Mouse (Mus musculus) CH12.LX (cell line): ENCODE results near the gene Fkbp11. TPM values are rescaled to one million over a fixed set of nuclear protein-coding genes. Genes with fewer than 3 reads are reported as not detected.
A peak's percentile ranks its signal among the peaks of the same experiment; 100 is the strongest.

Experiments used
- DNase-seq: peaks from one replicate; pipeline ENCODE4 v3.0.0-alpha.2; 2013; ENCODE audit errors: extremely low read depth
- H3K27ac ChIP-seq: 2 replicates; pipeline ENCODE4 v1.5.1; 2012; ENCODE audit warnings: low read depth, mild to moderate bottlenecking, control low read depth, moderate library complexity; ENCODE audit not compliant: insufficient read depth
- H3K27me3 ChIP-seq: replicated peaks from 2 replicates; pipeline ENCODE3; 2012; ENCODE audit warnings: inconsistent platforms
- H3K36me3 ChIP-seq, 2 experiments: replicated peaks in 1 of 2; 2 replicates each; pipeline versions ENCODE3 to v1.6.1; 2012; ENCODE audit warnings: inconsistent platforms in 1 of 2, low read length in 1 of 2, mild to moderate bottlenecking in 1 of 2, mixed read lengths in 1 of 2, moderate library complexity in 1 of 2; ENCODE audit not compliant: control insufficient read depth in 1 of 2, insufficient read depth in 1 of 2
- H3K4me1 ChIP-seq, 2 experiments: 2 replicates each; pipeline ENCODE4 v1.6.1; 2012; ENCODE audit warnings: inconsistent platforms in 1 of 2, moderate library complexity in 1 of 2; ENCODE audit not compliant: insufficient read depth in 2 of 2, control insufficient read depth in 1 of 2
- H3K4me2 ChIP-seq: 2 replicates; pipeline ENCODE4 v1.6.1; 2012; ENCODE audit warnings: low read depth, mild to moderate bottlenecking, control low read depth; ENCODE audit not compliant: poor library complexity, insufficient read depth, severe bottlenecking
- H3K4me3 ChIP-seq, 3 experiments: fragments of 150-350 bp in 1 of 3; sonication (generic) in 1 of 3; replicated peaks in 1 of 3; 2 replicates each; pipeline versions ENCODE3 to v1.5.1; 2011 to 2012; ENCODE audit warnings: low read depth in 2 of 3, low read length in 2 of 3, mild to moderate bottlenecking in 2 of 3, moderate library complexity in 2 of 3, control low read depth in 1 of 3, improper control_type of control experiment in 1 of 3, inconsistent platforms in 1 of 3, mixed read lengths in 1 of 3; ENCODE audit not compliant: poor library complexity in 1 of 3
- H3K79me2 ChIP-seq: replicated peaks from 2 replicates; pipeline ENCODE4 v1.6.1; 2012; ENCODE audit warnings: mild to moderate bottlenecking, moderate library complexity; ENCODE audit not compliant: control insufficient read depth, poor library complexity, insufficient read depth, severe bottlenecking; ENCODE audit errors: extremely low read depth
- H3K9ac ChIP-seq: 2 replicates; pipeline ENCODE4 v1.6.1; 2012; ENCODE audit warnings: low read depth, mild to moderate bottlenecking, control low read depth, moderate library complexity; ENCODE audit not compliant: insufficient read depth
- H3K9me3 ChIP-seq: replicated peaks from 2 replicates; pipeline ENCODE3; 2012; ENCODE audit warnings: low read length, inconsistent platforms, mixed read lengths
- BHLHE40 ChIP-seq: IDR thresholded peaks from 2 replicates; pipeline ENCODE4 v1.6.1; 2011; ENCODE audit warnings: mild to moderate bottlenecking, low read depth, low read length, improper control_type of control experiment
- CHD1 ChIP-seq: IDR thresholded peaks from 2 replicates; pipeline ENCODE4 v1.6.1; 2012; ENCODE audit warnings: low read depth, low read length, improper control_type of control experiment, inconsistent platforms
- CHD2 ChIP-seq: IDR thresholded peaks from 2 replicates; pipeline ENCODE4 v1.6.1; 2011; ENCODE audit warnings: low read length, improper control_type of control experiment
- CTCF ChIP-seq, 2 experiments: IDR thresholded peaks in 1 of 2; conservative IDR thresholded peaks in 1 of 2; 2 replicates each; pipeline ENCODE4 v1.5.1; 2011 to 2012; ENCODE audit warnings: low read depth in 2 of 2, low read length in 2 of 2, improper control_type of control experiment in 1 of 2, inconsistent platforms in 1 of 2, mild to moderate bottlenecking in 1 of 2, moderate library complexity in 1 of 2
- E2F4 ChIP-seq: IDR thresholded peaks from 2 replicates; pipeline ENCODE4 v1.6.1; 2011; ENCODE audit warnings: low read depth, low read length, improper control_type of control experiment; ENCODE audit not compliant: insufficient replicate concordance
- ELF1 ChIP-seq: IDR thresholded peaks from 2 replicates; pipeline ENCODE4 v1.6.1; 2014; ENCODE audit warnings: low read depth, mild to moderate bottlenecking, inconsistent platforms, low read length, improper control_type of control experiment
- EP300 ChIP-seq: IDR thresholded peaks from 2 replicates; pipeline ENCODE4 v1.6.1; 2011; ENCODE audit warnings: low read length, improper control_type of control experiment
- ETS1 ChIP-seq: conservative IDR thresholded peaks from 2 replicates; pipeline ENCODE4 v1.6.1; 2012; ENCODE audit warnings: low read depth, mild to moderate bottlenecking, inconsistent platforms, low read length, improper control_type of control experiment, moderate library complexity
- GABPA ChIP-seq: IDR thresholded peaks from 2 replicates; pipeline ENCODE4 v1.6.1; 2012; ENCODE audit warnings: low read depth, low read length, improper control_type of control experiment, inconsistent platforms; ENCODE audit not compliant: insufficient replicate concordance
- IRF4 ChIP-seq: IDR thresholded peaks from 2 replicates; pipeline ENCODE4 v1.6.1; 2014; ENCODE audit warnings: low read depth, mild to moderate bottlenecking, inconsistent platforms, low read length, improper control_type of control experiment
- JUN ChIP-seq: IDR thresholded peaks from 2 replicates; pipeline ENCODE4 v1.6.1; 2011; ENCODE audit warnings: low read depth, mild to moderate bottlenecking, low read length, improper control_type of control experiment, moderate library complexity; ENCODE audit not compliant: insufficient read depth
- JUND ChIP-seq: conservative IDR thresholded peaks from 2 replicates; pipeline ENCODE4 v1.6.1; 2011; ENCODE audit warnings: low read depth, low read length, improper control_type of control experiment
- KAT2A ChIP-seq: IDR thresholded peaks from 2 replicates; pipeline ENCODE4 v1.6.1; 2012; ENCODE audit warnings: low read length, improper control_type of control experiment, inconsistent platforms; ENCODE audit not compliant: insufficient replicate concordance
- MAFK ChIP-seq: IDR thresholded peaks from 2 replicates; pipeline ENCODE4 v1.6.1; 2011; ENCODE audit warnings: low read length, improper control_type of control experiment; ENCODE audit not compliant: insufficient replicate concordance
- MAX ChIP-seq: IDR thresholded peaks from 2 replicates; pipeline ENCODE4 v1.6.1; 2011; ENCODE audit warnings: low read length, improper control_type of control experiment
- MAZ ChIP-seq: IDR thresholded peaks from 2 replicates; pipeline ENCODE4 v1.6.1; 2012; ENCODE audit warnings: low read depth, mild to moderate bottlenecking, inconsistent platforms, low read length, improper control_type of control experiment, moderate library complexity
- MXI1 ChIP-seq: IDR thresholded peaks from 2 replicates; pipeline ENCODE4 v1.6.1; 2011; ENCODE audit warnings: mild to moderate bottlenecking, low read depth, low read length, improper control_type of control experiment
- MYC ChIP-seq: IDR thresholded peaks from 2 replicates; pipeline ENCODE4 v1.6.1; 2011; ENCODE audit warnings: low read depth, mild to moderate bottlenecking, improper control_type of control experiment, low read length
- NELFE ChIP-seq: IDR thresholded peaks from 2 replicates; pipeline ENCODE4 v1.6.1; 2011; ENCODE audit warnings: low read depth, low read length, improper control_type of control experiment
- NRF1 ChIP-seq: IDR thresholded peaks from 2 replicates; pipeline ENCODE4 v1.6.1; 2014; ENCODE audit warnings: low read depth, mild to moderate bottlenecking, inconsistent platforms, low read length, improper control_type of control experiment, moderate library complexity
- PAX5 ChIP-seq: IDR thresholded peaks from 2 replicates; pipeline ENCODE4 v1.6.1; 2012; ENCODE audit warnings: low read length, inconsistent platforms, mixed read lengths
- POLR2A ChIP-seq: IDR thresholded peaks from 2 replicates; pipeline ENCODE4 v1.6.1; 2011; ENCODE audit warnings: low read depth, mild to moderate bottlenecking, improper control_type of control experiment, low read length
- RAD21 ChIP-seq: IDR thresholded peaks from 2 replicates; pipeline ENCODE4 v1.6.1; 2011; ENCODE audit warnings: low read depth, mild to moderate bottlenecking, low read length, improper control_type of control experiment, moderate library complexity
- RCOR1 ChIP-seq: conservative IDR thresholded peaks from 2 replicates; pipeline ENCODE4 v1.6.1; 2012; ENCODE audit warnings: low read depth, mild to moderate bottlenecking, inconsistent platforms, low read length, improper control_type of control experiment
- SIN3A ChIP-seq: IDR thresholded peaks from 2 replicates; pipeline ENCODE4 v1.6.1; 2012; ENCODE audit warnings: low read length, improper control_type of control experiment, inconsistent platforms
- SMC3 ChIP-seq: IDR thresholded peaks from 2 replicates; pipeline ENCODE4 v1.6.1; 2011; ENCODE audit warnings: low read depth, low read length, improper control_type of control experiment
- TBP ChIP-seq: conservative IDR thresholded peaks from 2 replicates; pipeline ENCODE4 v1.6.1; 2011; ENCODE audit warnings: low read depth, low read length, improper control_type of control experiment
- TCF12 ChIP-seq: IDR thresholded peaks from 2 replicates; pipeline ENCODE4 v1.6.1; 2014; ENCODE audit warnings: low read depth, mild to moderate bottlenecking, inconsistent platforms, low read length, improper control_type of control experiment
- UBTF ChIP-seq: IDR thresholded peaks from 2 replicates; pipeline ENCODE4 v1.6.1; 2012; ENCODE audit warnings: low read depth, mild to moderate bottlenecking, inconsistent platforms, low read length, improper control_type of control experiment, moderate library complexity
- USF2 ChIP-seq: conservative IDR thresholded peaks from 2 replicates; pipeline ENCODE4 v1.6.1; 2011; ENCODE audit warnings: low read depth, low read length, improper control_type of control experiment
- ZC3H11A ChIP-seq: IDR thresholded peaks from 2 replicates; pipeline ENCODE4 v1.6.1; 2012; ENCODE audit warnings: low read depth, mild to moderate bottlenecking, inconsistent platforms, low read length, improper control_type of control experiment
- ZKSCAN1 ChIP-seq: IDR thresholded peaks from 2 replicates; pipeline ENCODE4 v1.6.1; 2012; ENCODE audit warnings: low read depth, inconsistent platforms, low read length, improper control_type of control experiment, borderline replicate concordance
- ZNF384 ChIP-seq: IDR thresholded peaks from 2 replicates; pipeline ENCODE4 v1.6.1; 2012; ENCODE audit warnings: low read depth, low read length, improper control_type of control experiment, inconsistent platforms
- dilution Hi-C: fragments of 300-500 bp; cut with MboI; formaldehyde crosslinking; loops from 2 replicates; pipeline ENCODE4 v1.14.3; 2020; ENCODE audit warnings: low sequenced_read_pairs; ENCODE audit not compliant: extremely low pct_unique_long_range_greater_than_20kb, extremely low pct_ligation_motif_present
- in situ Hi-C: fragments of 300-500 bp; cut with MboI; formaldehyde crosslinking; loops from 3 replicates; pipeline ENCODE4 v1.14.3; 2019; ENCODE audit warnings: low sequenced_read_pairs, low pct_ligation_motif_present, low pct_unique_long_range_greater_than_20kb, mixed read lengths
- polyA plus RNA-seq: library from polyadenylated mRNA; unstranded; fragments of >175 nt; gene quantifications from 2 replicates; pipeline ENCODE4 v1.2.1, GENCODE M21; 2012; ENCODE audit warnings: low read depth; ENCODE audit not compliant: insufficient read length
- total RNA-seq, 2 experiments: library from RNA; depleted of rRNA; stranded (reverse); fragments of 300-350 nt in 1 of 2; fragments of >200 nt in 1 of 2; gene quantifications; 2 replicates each; pipeline ENCODE4 v1.2.3; 2012 to 2014

Fkbp11 gene
- total and polyA plus RNA-seq, 3 experiments = 21.0 to 75.0 (median 22.2) TPM

DNA sequence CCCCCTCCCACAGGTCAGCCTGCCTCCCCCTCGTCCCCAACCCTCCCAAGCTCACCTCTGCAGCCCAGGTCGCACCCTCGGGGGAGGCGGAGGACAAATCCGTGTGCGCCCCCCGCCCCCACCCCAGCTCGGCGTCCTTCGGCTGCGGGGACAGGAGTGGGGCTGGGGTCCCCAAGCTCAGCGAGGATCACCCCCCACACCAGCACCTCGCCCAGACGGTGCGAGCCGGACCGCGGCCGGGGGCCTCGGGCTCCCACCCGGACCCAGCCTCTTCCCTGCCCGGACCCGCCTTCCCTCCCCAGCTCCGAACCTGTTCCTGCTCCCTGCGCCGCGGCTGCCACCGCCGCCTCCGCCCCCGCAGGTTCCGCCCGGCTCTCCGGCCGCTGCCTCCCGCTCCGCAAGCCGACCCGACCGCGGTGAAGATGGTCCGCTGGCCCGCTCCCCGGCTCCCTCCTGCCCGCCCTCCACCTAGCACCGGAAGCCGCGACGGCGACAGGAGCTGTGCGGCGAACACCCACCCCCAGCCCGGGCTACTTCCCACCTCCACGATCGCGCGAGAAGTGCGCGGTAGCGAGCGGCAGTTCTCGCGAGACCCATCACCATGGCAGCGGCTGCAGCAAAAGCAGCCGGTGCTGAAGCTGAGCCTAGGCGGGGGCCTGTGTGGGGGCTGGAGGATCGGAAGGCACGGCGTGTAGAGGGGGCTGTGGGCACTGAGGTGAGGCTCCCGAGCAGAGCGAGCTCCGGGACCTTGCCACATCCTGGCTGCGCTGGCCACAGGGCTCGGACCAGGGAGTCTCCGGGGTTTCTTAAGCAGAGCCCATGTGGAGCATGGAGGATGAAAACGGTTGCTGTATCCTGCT is 34.9 kb upstream of the Fkbp11 start, which contains the start of gene Arf3 (continued):
- TF ChIP-seq MAZ (peak; percentile 18), EP300 (no peak), SMC3 (no peak), TBP (0 out of 2 replicates have a peak, but pooled peaks have one; percentile 40), JUND (no peak), KAT2A (no peak), GABPA (no peak), PAX5 (no peak), IRF4 (no peak), MYC (no peak), JUN (no peak), ELF1 (peak; percentile 90), ZC3H11A (no peak), NRF1 (no peak), MAFK (no peak), CHD2 (peak; percentile 100), CHD1 (no peak), ZNF384 (no peak), RCOR1 (no peak), SIN3A (peak; percentile 89), CTCF (conservative IDR thresholded peaks at IDR 0.05 in 1 of 2, IDR thresholded peaks at IDR 0.05 in 1 of 2; ENCODE audit: low read depth in 2 of 2, low read length in 2 of 2) (no peak)

DNA sequence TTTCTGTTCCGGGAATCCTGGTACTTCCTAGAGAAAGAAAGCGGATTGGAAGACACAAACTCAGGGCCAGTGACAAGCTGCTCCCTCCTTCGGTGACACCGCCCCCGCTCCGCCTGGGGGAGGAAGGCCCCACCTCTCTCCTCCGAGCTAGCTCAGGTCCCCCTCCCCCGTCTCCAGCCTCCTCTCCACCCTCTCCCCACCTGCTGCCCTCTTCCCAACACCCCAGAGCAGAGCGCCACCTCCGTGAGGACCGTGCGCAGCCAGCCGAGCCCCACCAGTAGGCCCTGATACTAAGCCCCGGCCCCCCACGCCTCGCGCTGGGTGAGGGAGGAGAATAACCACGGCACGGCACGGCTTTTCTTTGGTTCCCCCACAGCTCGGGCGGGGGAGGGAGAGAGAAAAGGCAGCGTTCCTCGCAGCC is 34.2 kb upstream of the Fkbp11 start:
- peaks cover 6 to 31% of the 10 kb centered on the region in 2 experiments for H3K4me1 ChIP-seq
- H3K9me3 ChIP-seq = no peaks in the 10 kb centered on the region
- no peaks in the 10 kb centered on the region for H3K27me3 ChIP-seq
- in situ Hi-C loops (no loop called here), dilution Hi-C loops (no loop called here)
- peak; percentile 80 for DNase-seq
- peak overlapping the region; percentile 48; the same call in 1 of the 2 replicates for H3K27ac ChIP-seq
- peak overlapping the region; percentile 62 for H3K4me2 ChIP-seq
- peaks cover 40% of the 10 kb centered on the region for H3K79me2 ChIP-seq
- peaks cover 10 to 42% of the 10 kb centered on the region in 2 experiments for H3K36me3 ChIP-seq
- H3K9ac ChIP-seq = peak overlapping the region; percentile 85
- peak overlapping the region; percentile 87 to 94 (median 88) for H3K4me3 ChIP-seq
- TF ChIP-seq ELF1 = peak; percentile 26; the same call in 1 of the 2 replicates
- no peak for TF ChIP-seq NELFE
- 0 out of 2 replicates have a peak, but pooled peaks have one; percentile 82 for TF ChIP-seq MAZ
- TF ChIP-seq ZC3H11A = no peak
- TF ChIP-seq PAX5 = no peak
- TF ChIP-seq SMC3 = no peak
- no peak for TF ChIP-seq RAD21
- no peak for TF ChIP-seq KAT2A
- no peak for TF ChIP-seq UBTF
- no peak for TF ChIP-seq EP300
- no peak for TF ChIP-seq ETS1
- TF ChIP-seq SIN3A = peak; percentile 24
- no peak for TF ChIP-seq MYC
- TF ChIP-seq USF2 = no peak
- TF ChIP-seq TCF12 = peak; percentile 44; the same call in 1 of the 2 replicates
- TF ChIP-seq JUN = no peak
- no peak; the same call in 1 of the 2 replicates for TF ChIP-seq MXI1
- no peak for TF ChIP-seq MAFK
- no peak for TF ChIP-seq CHD2
- no peak for TF ChIP-seq RCOR1
- no peak for TF ChIP-seq MAX
- TF ChIP-seq E2F4 = no peak
- TF ChIP-seq TBP = no peak
- no peak for TF ChIP-seq CHD1
- no peak for TF ChIP-seq ZKSCAN1
- no peak for TF ChIP-seq BHLHE40
- TF ChIP-seq IRF4 = no peak
- TF ChIP-seq POLR2A = no peak
- no peak for TF ChIP-seq JUND
